Mouse (Mus musculus): ENCODE results near the gene A230050P20Rik. TPM values are rescaled to one million over a fixed set of nuclear protein-coding genes. Genes with fewer than 3 reads are reported as not detected.

Gene A230050P20Rik
- total and polyA plus RNA-seq, 3 experiments: 63.7 to 199 (median 190) TPM

- peak overlapping the region; percentile 78 for H3K9ac ChIP-seq (ENCODE audit: control insufficient read depth, low read depth, low read length, poor library complexity, severe bottlenecking)
- TF ChIP-seq POLR2AphosphoS5 (IDR thresholded peaks at IDR 0.05; ENCODE audit: borderline replicate concordance, low read depth, low read length): peak; percentile 91; the same call in 1 of the 2 replicates
- no peak for TF ChIP-seq MEF2A (IDR thresholded peaks at IDR 0.05; ENCODE audit: extremely low read depth, insufficient replicate concordance, low read depth, low read length, poor library complexity, severe bottlenecking)
- DNase-seq (ENCODE audit: low read depth, low spot score): peak; percentile 50
- peaks cover 2 to 33% of the 10 kb centered on the region in 2 experiments for H3K4me1 ChIP-seq (ENCODE audit: control insufficient read depth in 1 of 2, insufficient read depth in 2 of 2, low read length in 2 of 2)
- H3K79me2 ChIP-seq (ENCODE audit: control insufficient read depth, insufficient read depth, low read length, poor library complexity): peaks cover 40% of the 10 kb centered on the region
- peak overlapping the region; percentile 78 to 81; a peak in 3 of 4 replicates for H3K4me3 ChIP-seq (ENCODE audit: control insufficient read depth in 1 of 2, insufficient read depth in 1 of 2, low read depth in 2 of 2, low read length in 2 of 2)
- peaks cover 15 to 34% of the 10 kb centered on the region in 2 experiments for H3K36me3 ChIP-seq (ENCODE audit: control insufficient read depth in 1 of 2, insufficient read depth in 2 of 2, low read length in 2 of 2)
- no peaks in the 10 kb centered on the region for H3K9me3 ChIP-seq (replicated peaks; ENCODE audit: insufficient read depth, low read length)
- peak overlapping the region; percentile 82 for H3K27ac ChIP-seq (ENCODE audit: control insufficient read depth, low read depth, low read length)
- H3K27me3 ChIP-seq (ENCODE audit: control insufficient read depth in 1 of 2, insufficient read depth in 2 of 2, low read length in 2 of 2): no peaks in the 10 kb centered on the region
Observed at GRCm38 (mm10) chr9:20890411-20890810, 22.0 kb downstream of the A230050P20Rik start.

GRCm38 (mm10) chr9:20891339-20892103, 23.1 kb downstream of the A230050P20Rik start:
- H3K27ac ChIP-seq (ENCODE audit: control insufficient read depth, low read depth, low read length): peak overlapping the region; percentile 13
- no peak overlapping the region for H3K4me3 ChIP-seq (ENCODE audit: control insufficient read depth in 1 of 2, insufficient read depth in 1 of 2, low read depth in 2 of 2, low read length in 2 of 2)

GRCm38 (mm10) chr9:20892104-20892653, 23.7 kb downstream of the A230050P20Rik start:
- H3K27ac ChIP-seq (ENCODE audit: control insufficient read depth, low read depth, low read length): peak overlapping the region; percentile 14
- H3K4me1 ChIP-seq (ENCODE audit: control insufficient read depth in 1 of 2, insufficient read depth in 2 of 2, low read length in 2 of 2): peaks cover 2 to 37% of the 10 kb centered on the region in 2 experiments
- H3K36me3 ChIP-seq (ENCODE audit: control insufficient read depth in 1 of 2, insufficient read depth in 2 of 2, low read length in 2 of 2): peaks cover 18 to 44% of the 10 kb centered on the region in 2 experiments
- peaks cover 57% of the 10 kb centered on the region for H3K79me2 ChIP-seq (ENCODE audit: control insufficient read depth, insufficient read depth, low read length, poor library complexity)
- TF ChIP-seq TAL1 (IDR thresholded peaks at IDR 0.05; ENCODE audit: low read length): peak; percentile 14; the same call in 1 of the 2 replicates
- no peak for TF ChIP-seq ZMIZ1 (IDR thresholded peaks at IDR 0.05; ENCODE audit: low read depth, low read length)
- TF ChIP-seq E2F4 (IDR thresholded peaks at IDR 0.05; ENCODE audit: borderline replicate concordance, low read depth, low read length): no peak
- peak; percentile 99 for TF ChIP-seq POLR2AphosphoS5 (IDR thresholded peaks at IDR 0.05; ENCODE audit: borderline replicate concordance, low read depth, low read length)
- H3K9ac ChIP-seq (ENCODE audit: control insufficient read depth, low read depth, low read length, poor library complexity, severe bottlenecking): no peak overlapping the region; the same call in 1 of the 2 replicates
- DNase-seq (ENCODE audit: low read depth, low spot score): peak; percentile 97
- no peaks in the 10 kb centered on the region for H3K9me3 ChIP-seq (replicated peaks; ENCODE audit: insufficient read depth, low read length)
- H3K4me3 ChIP-seq (ENCODE audit: control insufficient read depth in 1 of 2, insufficient read depth in 1 of 2, low read depth in 2 of 2, low read length in 2 of 2): no peak overlapping the region
- no peaks in the 10 kb centered on the region for H3K27me3 ChIP-seq (ENCODE audit: control insufficient read depth in 1 of 2, insufficient read depth in 2 of 2, low read length in 2 of 2)

More at GRCm38 (mm10) chr9:20891339-20892103, 23.1 kb downstream of the A230050P20Rik start:
- no peaks in the 10 kb centered on the region for H3K27me3 ChIP-seq (ENCODE audit: control insufficient read depth in 1 of 2, insufficient read depth in 2 of 2, low read length in 2 of 2)
- H3K9me3 ChIP-seq (replicated peaks; ENCODE audit: insufficient read depth, low read length): no peaks in the 10 kb centered on the region
- TF ChIP-seq POLR2AphosphoS5 (IDR thresholded peaks at IDR 0.05; ENCODE audit: borderline replicate concordance, low read depth, low read length): 0 out of 2 replicates have a peak, but pooled peaks have one; percentile 16
- TF ChIP-seq CHD2 (IDR thresholded peaks at IDR 0.05; ENCODE audit: low read length): no peak
- peak; percentile 65 for DNase-seq (ENCODE audit: low read depth, low spot score)
- H3K9ac ChIP-seq (ENCODE audit: control insufficient read depth, low read depth, low read length, poor library complexity, severe bottlenecking): peak overlapping the region; percentile 78; the same call in 1 of the 2 replicates
- peaks cover 2 to 36% of the 10 kb centered on the region in 2 experiments for H3K4me1 ChIP-seq (ENCODE audit: control insufficient read depth in 1 of 2, insufficient read depth in 2 of 2, low read length in 2 of 2)
- peaks cover 18 to 41% of the 10 kb centered on the region in 2 experiments for H3K36me3 ChIP-seq (ENCODE audit: control insufficient read depth in 1 of 2, insufficient read depth in 2 of 2, low read length in 2 of 2)
- peaks cover 50% of the 10 kb centered on the region for H3K79me2 ChIP-seq (ENCODE audit: control insufficient read depth, insufficient read depth, low read length, poor library complexity)
